Mouse (Mus musculus): ENCODE data around the gene Zbtb1. TPM values are rescaled to one million over a fixed set of nuclear protein-coding genes. Genes with fewer than 3 reads are reported as not detected.

Zbtb1 gene
- total RNA-seq, 2 experiments from 2014 or later = 12.7 to 17.7 TPM

Other genes starting within 250 kb of the Zbtb1 start
- not detected in 2 replicates for gene Esr2, start 193.0 kb upstream of the Zbtb1 start, total RNA-seq (2015)
- not detected in 2 replicates for gene Esr2, start 193.0 kb upstream of the Zbtb1 start, total RNA-seq (2017)
- gene Tex21, start 123.5 kb upstream of the Zbtb1 start, total RNA-seq (2015) = not detected in 2 replicates
- 0.14 TPM in 1 of 2 replicates, not detected in the other for gene Tex21, start 123.5 kb upstream of the Zbtb1 start, total RNA-seq (2017)
- gene Mthfd1, start 115.0 kb upstream of the Zbtb1 start, total RNA-seq (2015) = 90.1 and 113 TPM in 2 replicates
- gene Mthfd1, start 115.0 kb upstream of the Zbtb1 start, total RNA-seq (2017) = 137 and 191 TPM in 2 replicates
- gene Akap5, start 45.4 kb upstream of the Zbtb1 start, total RNA-seq (2015) = 0.24 and 0.35 TPM in 2 replicates
- gene Akap5, start 45.4 kb upstream of the Zbtb1 start, total RNA-seq (2017) = 0.25 and 0.74 TPM in 2 replicates
- 31.1 and 39.7 TPM in 2 replicates for gene Zbtb25, start 664 bp upstream of the Zbtb1 start, total RNA-seq (2015)
- gene Zbtb25, start 664 bp upstream of the Zbtb1 start, total RNA-seq (2017) = 15.2 and 17.0 TPM in 2 replicates
- 6.9 and 8.3 TPM in 2 replicates for gene Hspa2, start 33.9 kb downstream of the Zbtb1 start, total RNA-seq (2015)
- gene Hspa2, start 33.9 kb downstream of the Zbtb1 start, total RNA-seq (2017) = 18.2 and 19.9 TPM in 2 replicates
- gene Ppp1r36, start 47.3 kb downstream of the Zbtb1 start, total RNA-seq (2015) = 0.39 and 0.72 TPM in 2 replicates
- gene Ppp1r36, start 47.3 kb downstream of the Zbtb1 start, total RNA-seq (2017) = 0.24 TPM in 1 of 2 replicates, not detected in the other
- gene Plekhg3, start 160.6 kb downstream of the Zbtb1 start, total RNA-seq (2015) = 11.1 and 13.6 TPM in 2 replicates
- gene Plekhg3, start 160.6 kb downstream of the Zbtb1 start, total RNA-seq (2017) = 13.7 and 13.9 TPM in 2 replicates

Data from megakaryocyte progenitor cell, adult 5-6 weeks (primary cell).